Mouse (Mus musculus): ENCODE data around the gene C2cd3. TPM values are rescaled to one million over a fixed set of nuclear protein-coding genes. Genes with fewer than 3 reads are reported as not detected.

C2cd3 gene
- polyA plus RNA-seq (2011; ENCODE audit: insufficient read depth, insufficient read length, low replicate concordance, missing spikeins) = 18.1 and 24.7 TPM in 2 replicates

GRCm38 (mm10) chr7:100371495-100372451 lies at the start of gene C2cd3, which contains the start of gene Ppme1:
C2cd3 (plus strand) TSS chr7:100372233.
Ppme1 (minus strand) TSS chr7:100372307.
- H3K4me3 ChIP-seq (replicated peaks; ENCODE audit: control insufficient read depth, low read depth, low read length) = peak within 1 kb of the TSS; percentile 86
- under 1% methylated on average over 54 of the region's 54 CpGs for WGBS
- peak; percentile 45; the same call in 1 of the 2 replicates for TF ChIP-seq CTCF (IDR thresholded peaks at IDR 0.05; ENCODE audit: control insufficient read depth, insufficient read depth, low read length)
- peak; percentile 97 for TF ChIP-seq POLR2A (IDR thresholded peaks at IDR 0.05; ENCODE audit: borderline replicate concordance, control insufficient read depth, low read depth, low read length)

GRCm38 (mm10) chr7:100323721-100324120 lies 48.3 kb upstream of the C2cd3 start:
- Histone ChIP-seq H3K27ac (ENCODE audit: control insufficient read depth, insufficient read depth, low read depth, low read length, poor library complexity) (no peak overlapping the region), H3K4me1 (ENCODE audit: control insufficient read depth, insufficient read depth, low read length) (no peaks in the 10 kb centered on the region), H3K4me3 (replicated peaks; ENCODE audit: control insufficient read depth, low read depth, low read length) (no peak overlapping the region)
- WGBS = 84% methylated on average over 3 of the region's 3 CpGs
- TF ChIP-seq CTCF (IDR thresholded peaks at IDR 0.05; ENCODE audit: control insufficient read depth, insufficient read depth, low read length) (no peak), POLR2A (IDR thresholded peaks at IDR 0.05; ENCODE audit: borderline replicate concordance, control insufficient read depth, low read depth, low read length) (no peak)

More at GRCm38 (mm10) chr7:100371495-100372451, at the start of gene C2cd3, which contains the start of gene Ppme1:
- H3K27ac ChIP-seq (ENCODE audit: control insufficient read depth, insufficient read depth, low read depth, low read length, poor library complexity) = peak within 1 kb of the TSS; percentile 73
- no peaks in the 10 kb centered on the region; the same call in 1 of the 2 replicates for H3K4me1 ChIP-seq (ENCODE audit: control insufficient read depth, insufficient read depth, low read length)

DNA sequence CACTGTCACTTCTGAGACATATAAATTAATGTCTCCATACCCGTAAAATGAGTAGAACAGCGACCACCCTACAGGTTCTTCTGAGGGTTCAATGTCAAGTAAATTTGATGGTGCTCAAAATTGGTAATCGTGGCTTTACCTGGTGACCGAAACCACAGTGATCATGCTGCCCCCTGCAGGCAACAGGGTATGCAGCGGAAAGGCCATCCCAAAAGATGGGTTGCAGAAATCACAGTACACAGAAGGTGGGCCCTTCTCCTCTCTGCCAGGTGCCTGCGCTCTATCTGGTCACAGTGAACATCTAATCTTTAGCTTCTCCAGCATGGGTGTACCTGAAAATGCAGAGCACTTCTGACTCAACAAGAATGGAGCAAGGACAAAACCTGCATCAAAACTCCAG lies 46.6 kb upstream of the C2cd3 start:
- H3K4me3 ChIP-seq (replicated peaks; ENCODE audit: control insufficient read depth, low read depth, low read length) = no peak overlapping the region
- no peaks in the 10 kb centered on the region for H3K4me1 ChIP-seq (ENCODE audit: control insufficient read depth, insufficient read depth, low read length)
- no peak overlapping the region for H3K27ac ChIP-seq (ENCODE audit: control insufficient read depth, insufficient read depth, low read depth, low read length, poor library complexity)
- TF ChIP-seq POLR2A (IDR thresholded peaks at IDR 0.05; ENCODE audit: borderline replicate concordance, control insufficient read depth, low read depth, low read length) (no peak), CTCF (IDR thresholded peaks at IDR 0.05; ENCODE audit: control insufficient read depth, insufficient read depth, low read length) (peak; percentile 59)
- 77% methylated on average over 6 of the region's 6 CpGs for WGBS

GRCm38 (mm10) chr7:100327514-100327913 lies 44.5 kb upstream of the C2cd3 start:
- Histone ChIP-seq H3K4me1 (ENCODE audit: control insufficient read depth, insufficient read depth, low read length) (no peaks in the 10 kb centered on the region), H3K4me3 (replicated peaks; ENCODE audit: control insufficient read depth, low read depth, low read length) (no peak overlapping the region), H3K27ac (ENCODE audit: control insufficient read depth, insufficient read depth, low read depth, low read length, poor library complexity) (no peak overlapping the region)
- 81% methylated on average over 7 of the region's 7 CpGs for WGBS
- TF ChIP-seq CTCF (IDR thresholded peaks at IDR 0.05; ENCODE audit: control insufficient read depth, insufficient read depth, low read length) (no peak), POLR2A (IDR thresholded peaks at IDR 0.05; ENCODE audit: borderline replicate concordance, control insufficient read depth, low read depth, low read length) (no peak)

DNA sequence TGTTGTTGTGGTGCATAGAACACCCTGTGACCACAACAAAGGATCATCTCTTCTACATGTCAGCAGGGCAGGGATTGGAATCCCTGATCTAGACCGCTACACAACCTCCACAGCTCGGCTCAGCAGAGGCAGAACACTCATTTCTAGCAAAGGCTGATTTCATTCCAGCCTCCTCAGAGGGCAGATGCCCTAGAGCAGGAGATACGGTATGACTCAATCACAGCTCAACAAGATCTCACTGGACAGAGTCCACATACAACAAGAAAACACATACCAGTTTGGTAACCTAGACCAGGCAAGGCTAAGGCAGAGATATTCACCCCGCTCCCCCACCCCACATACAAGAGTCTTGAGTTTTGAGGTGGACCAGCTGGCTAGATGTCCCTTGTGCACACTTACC lies 43.4 kb upstream of the C2cd3 start:
- 92% methylated on average over 4 of the region's 4 CpGs for WGBS
- Histone ChIP-seq H3K27ac (ENCODE audit: control insufficient read depth, insufficient read depth, low read depth, low read length, poor library complexity) (no peak overlapping the region), H3K4me1 (ENCODE audit: control insufficient read depth, insufficient read depth, low read length) (no peaks in the 10 kb centered on the region), H3K4me3 (replicated peaks; ENCODE audit: control insufficient read depth, low read depth, low read length) (no peak overlapping the region)
- TF ChIP-seq CTCF (IDR thresholded peaks at IDR 0.05; ENCODE audit: control insufficient read depth, insufficient read depth, low read length) (no peak), POLR2A (IDR thresholded peaks at IDR 0.05; ENCODE audit: borderline replicate concordance, control insufficient read depth, low read depth, low read length) (no peak)

DNA sequence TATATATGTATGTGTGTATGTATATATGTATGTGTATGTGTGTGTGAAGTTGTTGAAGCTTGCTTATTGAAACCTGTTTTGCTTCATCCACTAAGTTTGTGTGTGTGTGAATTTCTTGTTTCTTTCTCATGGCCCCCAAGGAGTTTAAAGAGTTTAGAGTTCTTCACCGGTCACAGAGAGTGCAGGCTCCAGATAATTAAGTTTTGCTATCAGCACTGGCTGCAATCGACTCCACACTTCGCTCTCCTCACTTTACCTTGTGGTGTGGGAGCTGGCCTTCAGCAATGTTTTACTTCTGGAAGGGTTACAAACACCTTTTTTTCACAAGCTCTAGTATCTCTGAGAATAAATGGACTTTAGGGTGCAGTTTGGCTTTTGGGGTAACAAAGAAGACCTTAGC lies 40.8 kb upstream of the C2cd3 start:
- 80% methylated on average over 3 of the region's 3 CpGs for WGBS
- Histone ChIP-seq H3K27ac (ENCODE audit: control insufficient read depth, insufficient read depth, low read depth, low read length, poor library complexity) (no peak overlapping the region), H3K4me1 (ENCODE audit: control insufficient read depth, insufficient read depth, low read length) (no peaks in the 10 kb centered on the region), H3K4me3 (replicated peaks; ENCODE audit: control insufficient read depth, low read depth, low read length) (no peak overlapping the region)
- TF ChIP-seq CTCF (IDR thresholded peaks at IDR 0.05; ENCODE audit: control insufficient read depth, insufficient read depth, low read length) (no peak), POLR2A (IDR thresholded peaks at IDR 0.05; ENCODE audit: borderline replicate concordance, control insufficient read depth, low read depth, low read length) (no peak)

GRCm38 (mm10) chr7:100335921-100336320 lies 36.1 kb upstream of the C2cd3 start:
- no peak overlapping the region for H3K27ac ChIP-seq (ENCODE audit: control insufficient read depth, insufficient read depth, low read depth, low read length, poor library complexity)
- H3K4me3 ChIP-seq (replicated peaks; ENCODE audit: control insufficient read depth, low read depth, low read length) = no peak overlapping the region
- 96% methylated on average over 2 of the region's 2 CpGs for WGBS
- H3K4me1 ChIP-seq (ENCODE audit: control insufficient read depth, insufficient read depth, low read length) = no peaks in the 10 kb centered on the region
- TF ChIP-seq POLR2A (IDR thresholded peaks at IDR 0.05; ENCODE audit: borderline replicate concordance, control insufficient read depth, low read depth, low read length) (no peak), CTCF (IDR thresholded peaks at IDR 0.05; ENCODE audit: control insufficient read depth, insufficient read depth, low read length) (no peak)

- no peak overlapping the region for H3K27ac ChIP-seq (ENCODE audit: control insufficient read depth, insufficient read depth, low read depth, low read length, poor library complexity)
- 94% methylated on average over 4 of the region's 4 CpGs for WGBS
- H3K4me3 ChIP-seq (replicated peaks; ENCODE audit: control insufficient read depth, low read depth, low read length) = no peak overlapping the region
- no peaks in the 10 kb centered on the region for H3K4me1 ChIP-seq (ENCODE audit: control insufficient read depth, insufficient read depth, low read length)
- TF ChIP-seq POLR2A (IDR thresholded peaks at IDR 0.05; ENCODE audit: borderline replicate concordance, control insufficient read depth, low read depth, low read length) (no peak), CTCF (IDR thresholded peaks at IDR 0.05; ENCODE audit: control insufficient read depth, insufficient read depth, low read length) (no peak)
Observed at GRCm38 (mm10) chr7:100354984-100355383, 17.0 kb upstream of the C2cd3 start.
